Mouse (Mus musculus): Measurements from ENCODE around the gene Aqp7.

Aqp7 gene

GRCm38 (mm10) chr4:41000842-41001639, 46.9 kb downstream of the Aqp7 start:
- no peak for DNase-seq (ENCODE audit: low spot score in 2 of 2)

- no peak for DNase-seq (ENCODE audit: low spot score in 2 of 2)
Observed at GRCm38 (mm10) chr4:41000271-41000670, 47.7 kb downstream of the Aqp7 start.

GRCm38 (mm10) chr4:40997916-40998315, 50.0 kb downstream of the Aqp7 start:
- DNase-seq (ENCODE audit: low spot score in 2 of 2) = no peak

GRCm38 (mm10) chr4:40996302-40996701, 51.6 kb downstream of the Aqp7 start:
- no peak for DNase-seq (ENCODE audit: low spot score in 2 of 2)

- DNase-seq (ENCODE audit: low spot score in 2 of 2) = no peak
Observed at GRCm38 (mm10) chr4:40989633-40990032, 58.3 kb downstream of the Aqp7 start.

- no peak for DNase-seq (ENCODE audit: low spot score in 2 of 2)
Observed at GRCm38 (mm10) chr4:40983686-40984085, 64.3 kb downstream of the Aqp7 start.

Data from spleen, postnatal 4 days (tissue).